Comparison of ENCODE assay signal across 8 mouse cellular contexts in the genomic region with DNA sequence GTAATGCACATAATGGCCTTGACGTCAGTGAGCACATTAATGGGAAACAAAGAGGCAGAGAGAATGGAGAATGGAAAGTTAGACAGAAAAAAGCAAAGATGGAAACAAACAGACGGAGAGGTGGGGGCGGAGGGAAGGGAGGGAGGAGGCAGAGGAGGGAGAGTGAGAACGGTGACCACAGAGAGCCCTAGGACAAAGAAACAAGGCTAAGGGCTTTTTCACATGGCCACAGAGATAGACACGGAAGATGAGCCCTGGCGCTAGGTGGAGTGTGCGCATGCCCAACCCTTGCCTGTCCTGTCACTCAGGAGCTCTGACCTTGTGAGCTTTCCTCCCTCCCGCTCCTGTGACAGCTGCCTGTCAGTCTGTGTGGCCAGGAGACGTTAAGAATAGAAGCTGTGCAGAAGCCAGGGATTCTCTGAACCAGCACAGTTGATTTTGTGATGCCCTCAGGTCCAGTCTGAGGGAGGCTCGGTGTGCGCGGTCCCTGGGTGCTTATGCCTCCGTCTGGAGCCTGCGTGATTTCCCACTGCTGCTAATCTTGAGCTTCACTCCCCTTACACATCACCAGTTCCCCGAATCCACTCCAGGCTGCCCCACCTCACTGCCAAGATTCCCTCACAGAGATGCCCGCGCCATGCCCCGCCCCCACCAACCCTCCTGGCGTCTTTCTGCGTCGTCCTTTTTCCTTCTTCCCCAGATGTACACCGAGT. TPM values are rescaled to one million over a fixed set of nuclear protein-coding genes. Genes with fewer than 3 reads are reported as not detected.
DNase-seq lines count a peak whose midpoint lies in the region; ATAC-seq and TF ChIP-seq lines count a peak whose summit lies in the region.

No protein-coding gene starts in this region.

- no peak for TF ChIP-seq POLR2A in lung, adult 2 months (IDR thresholded peaks at IDR 0.05; ENCODE audit: borderline replicate concordance, extremely low read depth, low read depth, low read length)

- 56% methylated on average over 22 of the region's 22 CpGs for WGBS in lung, embryonic 14.5 days
- WGBS in lung, adult 2 months = 50% methylated on average over 22 of the region's 22 CpGs

- 0 out of 2 replicates have a peak overlapping the region, but pooled peaks have one; percentile 6 for H3K4me2 ChIP-seq in lung, embryonic 14.5 days

- H3K4me3 ChIP-seq in lung, embryonic 14.5 days (ENCODE audit: low read depth, low read length) = no peak overlapping the region
- no peak overlapping the region for H3K4me3 ChIP-seq in lung, adult 2 months (replicated peaks; ENCODE audit: extremely low read depth, low read depth, low read length)

- H3K9ac ChIP-seq in lung, embryonic 14.5 days = peak overlapping the region; percentile 18

- no peaks in the 10 kb centered on the region for H3K27me3 ChIP-seq in lung, embryonic 14.5 days (ENCODE audit: insufficient read depth, low read length)

- no peak for TF ChIP-seq CTCF in lung, embryonic 14.5 days (IDR thresholded peaks at IDR 0.05; ENCODE audit: low read depth)
- TF ChIP-seq CTCF in lung, adult 2 months (IDR thresholded peaks at IDR 0.05; ENCODE audit: insufficient read depth, low read length) = no peak

- no peak overlapping the region for H3K27ac ChIP-seq in lung, embryonic 14.5 days (ENCODE audit: low read depth)

- DNase-seq in lung, embryonic 14.5 days = no peak
- no peak for DNase-seq in lung, adult 2 months
- DNase-seq in cerebellum, adult 9-10 months = peak; percentile 70
- DNase-seq in left cerebral cortex, adult 11 months (ENCODE audit: low spot score) = peak; percentile 4
- peak; percentile 4 to 6 for DNase-seq in right cerebral cortex, postnatal 36 days (ENCODE audit: low spot score in 2 of 2)
- DNase-seq in lung, postnatal 14 days = no peak

- no peaks in the 10 kb centered on the region for H3K36me3 ChIP-seq in lung, embryonic 14.5 days (ENCODE audit: insufficient read depth)

- no peaks in the 10 kb centered on the region for H3K9me3 ChIP-seq in lung, embryonic 14.5 days (ENCODE audit: low read depth, low read length)

- no peaks in the 10 kb centered on the region for H3K4me1 ChIP-seq in lung, embryonic 14.5 days (ENCODE audit: insufficient read depth)
- H3K4me1 ChIP-seq in lung, adult 2 months (ENCODE audit: control insufficient read depth, insufficient read depth, low read length) = no peaks in the 10 kb centered on the region

- ATAC-seq in lung, embryonic 14.5 days (ENCODE audit: insufficient read depth) = no peak
- peak; percentile 57 for ATAC-seq in granulocyte monocyte progenitor cell, adult 5-6 weeks (replicated peaks; ENCODE audit: poor library complexity, severe bottlenecking)
- ATAC-seq in erythroid progenitor cell, adult 5-6 weeks (replicated peaks; ENCODE audit: low FRiP score, poor library complexity, severe bottlenecking) = no peak

RNA-seq across cellular contexts. Expression of a gene that starts 35.3 kb away (rescaled TPM):
- 20.0 and 22.0 TPM in 2 replicates for polyA plus RNA-seq in lung, embryonic 14.5 days (2014; fragmentation: Nextera tagmentation; extraction: Ambion mirVana)
- 1.7 and 2.2 TPM in 2 replicates for polyA plus RNA-seq in lung, adult 2 months (2012; rRNA removed)
- not detected in 2 replicates for total RNA-seq in granulocyte monocyte progenitor cell, adult 5-6 weeks (2014; fragmentation: Nextera tagmentation)
- total RNA-seq in granulocyte monocyte progenitor cell, adult 5-6 weeks (2017) = 0.43 TPM in 1 of 2 replicates, not detected in the other
- not detected in 2 replicates for total RNA-seq in erythroid progenitor cell, adult 5-6 weeks (2015; ENCODE audit: low replicate concordance)
- not detected in 2 replicates for total RNA-seq in erythroid progenitor cell, adult 5-6 weeks (2017; ENCODE audit: low replicate concordance)

Comparison
In these comparisons a context has a peak if more than half of its experiments do, and no peak if none do; other contexts are left out.
1. DNase-seq: peak in cerebellum, adult 9-10 months (single experiment), left cerebral cortex, adult 11 months (single experiment) and right cerebral cortex, postnatal 36 days (2 of 2); none in lung, embryonic 14.5 days (single experiment), lung, adult 2 months (single experiment) and lung, postnatal 14 days (single experiment).